Mouse (Mus musculus): ENCODE data around the gene Iqca. TPM values are rescaled to one million over a fixed set of nuclear protein-coding genes. Genes with fewer than 3 reads are reported as not detected.

The Iqca gene
- polyA plus RNA-seq, 1 experiment from 2014 or later: 0.35 TPM

GRCm38 (mm10) chr1:90092816-90093493 is 60.2 kb downstream of the Iqca start:
- Histone ChIP-seq H3K9me3 (no peaks in the 10 kb centered on the region), H3K4me1 (replicated peaks) (peaks cover 5% of the 10 kb centered on the region; the same call in 1 of the 2 replicates), H3K27ac (no peak overlapping the region), H3K36me3 (no peaks in the 10 kb centered on the region), H3K4me3 (replicated peaks) (no peak overlapping the region), H3K27me3 (peaks cover 7% of the 10 kb centered on the region), H3K4me2 (replicated peaks) (no peak overlapping the region), H3K9ac (replicated peaks) (no peak overlapping the region)
- ATAC-seq: no peak
- 86% methylated on average over 10 of the region's 10 CpGs for WGBS

- no peak overlapping the region for H3K27ac ChIP-seq
- 46% methylated on average over 6 of the region's 6 CpGs for WGBS
- no peaks in the 10 kb centered on the region for H3K36me3 ChIP-seq
- peaks cover 7% of the 10 kb centered on the region for H3K27me3 ChIP-seq
- no peak overlapping the region for H3K9ac ChIP-seq (replicated peaks)
- no peaks in the 10 kb centered on the region for H3K9me3 ChIP-seq
- no peak for ATAC-seq
- H3K4me1 ChIP-seq (replicated peaks): peaks cover 30% of the 10 kb centered on the region
- H3K4me2 ChIP-seq (replicated peaks): no peak overlapping the region
- no peak overlapping the region for H3K4me3 ChIP-seq (replicated peaks)
Observed at GRCm38 (mm10) chr1:90088192-90088990, 64.8 kb downstream of the Iqca start.

DNA sequence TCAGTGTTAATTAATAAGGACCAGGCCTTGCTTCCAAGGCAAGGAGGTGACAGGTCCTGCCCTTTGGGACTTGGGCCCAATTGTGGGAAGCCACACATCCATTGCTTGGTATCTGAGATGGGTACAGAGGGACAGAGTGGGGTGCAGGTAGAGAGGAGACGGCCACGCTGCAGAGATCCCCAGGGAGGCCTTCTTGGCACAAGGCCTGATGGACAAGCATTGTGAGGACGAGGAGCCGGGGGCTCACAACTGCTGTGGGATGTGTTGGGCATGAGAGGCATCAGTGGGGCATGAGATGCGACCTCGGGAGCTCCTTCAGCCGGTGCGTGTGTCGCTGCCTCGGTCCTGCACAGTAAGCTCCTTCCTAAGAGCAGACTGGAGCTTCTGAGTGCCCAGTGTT is 66.7 kb downstream of the Iqca start:
- 54% methylated on average over 10 of the region's 10 CpGs for WGBS
- Histone ChIP-seq H3K4me3 (replicated peaks) (no peak overlapping the region), H3K27ac (peak overlapping the region; percentile 51), H3K4me2 (replicated peaks) (no peak overlapping the region), H3K4me1 (replicated peaks) (peaks cover 30% of the 10 kb centered on the region), H3K9ac (replicated peaks) (no peak overlapping the region), H3K27me3 (0 out of 2 replicates have a peak, but pooled peaks cover 3% of the 10 kb centered on the region), H3K9me3 (no peaks in the 10 kb centered on the region), H3K36me3 (no peaks in the 10 kb centered on the region)
- 0 out of 2 replicates have a peak, but pooled peaks have one; percentile 10 for ATAC-seq

- 19% methylated on average over 6 of the region's 6 CpGs for WGBS
- Histone ChIP-seq H3K36me3 (no peaks in the 10 kb centered on the region), H3K4me3 (replicated peaks) (no peak overlapping the region), H3K4me1 (replicated peaks) (peaks cover 30% of the 10 kb centered on the region), H3K27me3 (0 out of 2 replicates have a peak, but pooled peaks cover 3% of the 10 kb centered on the region), H3K9me3 (no peaks in the 10 kb centered on the region), H3K4me2 (replicated peaks) (no peak overlapping the region), H3K27ac (peak overlapping the region; percentile 10), H3K9ac (replicated peaks) (no peak overlapping the region)
- peak; percentile 78 for ATAC-seq
Observed at GRCm38 (mm10) chr1:90085526-90086157, 67.6 kb downstream of the Iqca start.

- Histone ChIP-seq H3K9me3 (no peaks in the 10 kb centered on the region), H3K9ac (replicated peaks) (no peak overlapping the region), H3K27ac (no peak overlapping the region), H3K4me2 (replicated peaks) (no peak overlapping the region), H3K4me3 (replicated peaks) (no peak overlapping the region), H3K4me1 (replicated peaks) (no peaks in the 10 kb centered on the region), H3K27me3 (no peaks in the 10 kb centered on the region), H3K36me3 (no peaks in the 10 kb centered on the region)
- ATAC-seq: no peak
- 81% methylated on average over 2 of the region's 2 CpGs for WGBS
Observed at GRCm38 (mm10) chr1:90076291-90076690, 76.9 kb downstream of the Iqca start.

GRCm38 (mm10) chr1:90074779-90075178 is 78.4 kb downstream of the Iqca start:
- H3K27ac ChIP-seq: no peak overlapping the region
- no peak overlapping the region for H3K4me3 ChIP-seq (replicated peaks)
- WGBS: 61% methylated on average over 5 of the region's 5 CpGs
- no peaks in the 10 kb centered on the region for H3K4me1 ChIP-seq (replicated peaks)
- H3K27me3 ChIP-seq: no peaks in the 10 kb centered on the region
- H3K9ac ChIP-seq (replicated peaks): no peak overlapping the region
- ATAC-seq: no peak
- no peaks in the 10 kb centered on the region for H3K9me3 ChIP-seq
- H3K4me2 ChIP-seq (replicated peaks): no peak overlapping the region
- no peaks in the 10 kb centered on the region for H3K36me3 ChIP-seq

DNA sequence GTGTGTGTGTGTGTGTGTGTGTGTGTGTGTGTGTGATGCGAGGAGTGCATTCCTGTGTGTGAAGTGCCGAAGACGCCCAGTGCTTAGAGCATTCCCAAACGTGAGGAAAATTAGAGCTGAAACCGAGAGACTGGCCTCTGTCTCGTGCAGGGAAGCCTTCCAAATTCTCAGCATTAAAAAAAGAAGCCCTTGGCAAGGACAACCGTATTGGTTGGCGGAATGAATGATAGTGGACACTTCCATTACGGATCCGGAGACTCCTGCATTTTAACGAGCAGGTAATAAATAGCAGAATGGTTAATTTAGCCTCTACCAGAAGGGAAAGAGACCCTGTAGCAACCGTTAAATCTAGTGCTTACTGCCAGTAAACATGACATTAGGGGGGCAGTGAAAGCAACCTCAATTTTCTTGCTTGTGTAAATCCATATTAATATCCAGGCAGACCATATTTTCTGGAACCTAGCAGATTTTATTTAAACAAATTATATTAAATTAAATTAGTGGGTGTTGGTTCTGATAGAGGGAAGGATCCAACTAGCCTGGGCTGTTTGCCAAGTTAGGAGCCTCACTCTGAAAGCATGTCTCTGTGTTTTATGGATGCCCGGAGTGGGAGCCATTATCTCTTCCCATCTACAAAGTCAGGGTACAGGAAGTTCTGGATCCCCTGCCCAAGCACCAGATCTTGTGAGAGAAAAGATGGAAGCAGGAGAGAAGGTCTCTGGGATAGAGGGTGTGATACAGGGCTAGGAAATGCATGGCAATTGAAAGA is 81.2 kb downstream of the Iqca start:
- ATAC-seq: no peak
- no peak overlapping the region for H3K4me3 ChIP-seq (replicated peaks)
- WGBS: 80% methylated on average over 13 of the region's 13 CpGs
- H3K4me1 ChIP-seq (replicated peaks): no peaks in the 10 kb centered on the region
- H3K4me2 ChIP-seq (replicated peaks): no peak overlapping the region
- H3K9me3 ChIP-seq: no peaks in the 10 kb centered on the region
- no peaks in the 10 kb centered on the region for H3K36me3 ChIP-seq
- no peak overlapping the region for H3K9ac ChIP-seq (replicated peaks)
- no peak overlapping the region for H3K27ac ChIP-seq
- H3K27me3 ChIP-seq: no peaks in the 10 kb centered on the region

DNA sequence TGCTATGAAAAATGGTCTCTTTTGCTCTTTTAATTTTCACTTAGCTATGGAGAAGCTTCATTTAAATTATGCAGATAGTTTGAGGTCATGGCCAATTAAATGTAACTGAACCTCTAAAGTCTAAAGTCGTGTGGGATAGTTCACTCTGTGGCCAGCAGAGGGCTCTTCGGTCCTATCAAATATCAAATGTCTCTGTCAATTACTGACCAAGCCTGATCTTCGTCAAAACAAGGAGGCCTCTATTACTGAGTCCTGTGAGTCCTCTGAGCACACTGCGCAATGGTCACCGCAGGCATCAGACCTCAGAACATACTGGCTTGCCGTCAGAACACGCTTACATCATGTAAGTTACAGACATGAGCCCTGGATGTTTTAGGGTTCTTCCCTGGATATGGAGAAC is 92.6 kb downstream of the Iqca start:
- H3K4me3 ChIP-seq (replicated peaks): no peak overlapping the region
- H3K9me3 ChIP-seq: no peaks in the 10 kb centered on the region
- no peak overlapping the region for H3K27ac ChIP-seq
- H3K4me1 ChIP-seq (replicated peaks): no peaks in the 10 kb centered on the region
- no peak overlapping the region for H3K9ac ChIP-seq (replicated peaks)
- WGBS: 21% methylated on average over 7 of the region's 7 CpGs
- peak; percentile 86 for ATAC-seq
- H3K36me3 ChIP-seq: no peaks in the 10 kb centered on the region
- H3K4me2 ChIP-seq (replicated peaks): no peak overlapping the region
- H3K27me3 ChIP-seq: 0 out of 2 replicates have a peak, but pooled peaks cover 2% of the 10 kb centered on the region

DNA sequence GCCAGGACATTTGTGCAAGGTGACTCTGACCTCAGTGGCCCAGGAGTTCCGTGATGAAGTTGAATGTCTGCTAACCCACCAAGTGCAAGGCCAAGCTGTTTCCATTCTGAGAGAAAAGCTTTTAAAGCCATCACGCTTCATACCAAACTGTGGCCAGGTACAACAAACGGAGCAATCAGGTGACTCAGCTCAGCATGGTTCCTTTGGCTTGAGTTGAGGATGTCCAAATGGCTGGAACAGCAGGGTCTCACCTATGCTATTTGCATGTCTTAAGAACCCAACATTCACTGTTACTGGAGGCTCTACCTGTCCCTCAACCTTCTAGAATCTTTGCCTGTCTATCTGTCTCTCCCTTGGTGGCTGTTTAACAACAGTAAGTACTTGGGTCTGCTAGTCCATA is 93.1 kb downstream of the Iqca start:
- Histone ChIP-seq H3K27me3 (0 out of 2 replicates have a peak, but pooled peaks cover 2% of the 10 kb centered on the region), H3K27ac (no peak overlapping the region), H3K36me3 (no peaks in the 10 kb centered on the region), H3K4me1 (replicated peaks) (no peaks in the 10 kb centered on the region), H3K4me2 (replicated peaks) (no peak overlapping the region), H3K4me3 (replicated peaks) (no peak overlapping the region), H3K9me3 (no peaks in the 10 kb centered on the region), H3K9ac (replicated peaks) (no peak overlapping the region)
- 55% methylated on average over 3 of the region's 3 CpGs for WGBS
- ATAC-seq: no peak

DNA sequence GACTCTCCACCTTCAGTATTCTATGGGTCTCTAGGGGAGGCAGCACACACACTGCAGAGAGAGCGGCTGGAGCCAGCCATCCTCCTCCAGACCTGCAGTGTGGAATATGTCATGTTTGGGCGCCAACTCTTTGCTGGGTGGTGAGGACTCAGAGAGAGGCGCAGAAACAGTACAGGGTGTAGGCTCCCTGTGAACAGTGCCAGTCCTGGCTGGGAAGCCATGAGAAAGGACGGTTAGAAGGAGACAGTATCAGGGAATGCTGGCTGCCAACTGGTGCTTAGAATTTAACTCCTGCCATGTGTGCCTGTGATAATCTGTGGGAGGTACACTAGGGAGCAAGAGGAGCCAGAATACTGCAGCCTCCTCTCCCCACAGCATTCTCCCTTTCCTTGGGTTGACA is 98.2 kb downstream of the Iqca start:
- Histone ChIP-seq H3K9me3 (no peaks in the 10 kb centered on the region), H3K4me2 (replicated peaks) (no peak overlapping the region), H3K9ac (replicated peaks) (no peak overlapping the region), H3K36me3 (no peaks in the 10 kb centered on the region), H3K4me1 (replicated peaks) (peaks cover 7% of the 10 kb centered on the region; the same call in 1 of the 2 replicates), H3K4me3 (replicated peaks) (no peak overlapping the region), H3K27me3 (0 out of 2 replicates have a peak, but pooled peaks cover 2% of the 10 kb centered on the region), H3K27ac (no peak overlapping the region)
- ATAC-seq: no peak
- WGBS: 89% methylated on average over 4 of the region's 4 CpGs

DNA sequence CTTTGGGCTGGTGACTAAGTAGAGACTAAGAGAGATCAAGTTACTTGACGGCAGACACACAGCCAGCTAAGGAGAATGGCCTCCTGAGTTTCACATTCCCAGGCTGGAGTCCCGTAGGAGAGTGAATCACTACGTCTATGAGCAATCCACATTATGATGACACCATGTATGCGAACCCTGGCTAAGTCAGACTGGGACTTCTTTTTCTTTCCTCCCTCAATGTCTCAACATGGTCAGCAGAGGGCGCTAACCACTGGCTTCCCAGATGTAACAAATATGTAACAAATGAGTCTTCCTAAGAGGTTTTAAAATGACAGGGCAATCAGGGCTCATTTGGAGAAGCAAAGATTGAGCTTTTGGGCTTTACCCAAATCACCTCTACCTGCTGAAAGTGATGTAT is 101.9 kb downstream of the Iqca start:
- Histone ChIP-seq H3K9me3 (no peaks in the 10 kb centered on the region), H3K4me2 (replicated peaks) (no peak overlapping the region)
- 34% methylated on average over 5 of the region's 5 CpGs for WGBS

More for the DNA sequence above, 101.9 kb downstream of the Iqca start:
- Histone ChIP-seq H3K4me3 (replicated peaks) (no peak overlapping the region), H3K27ac (no peak overlapping the region), H3K36me3 (no peaks in the 10 kb centered on the region), H3K27me3 (no peaks in the 10 kb centered on the region), H3K4me1 (replicated peaks) (peaks cover 11% of the 10 kb centered on the region), H3K9ac (replicated peaks) (no peak overlapping the region)
- no peak for ATAC-seq

All from midbrain, embryonic 13.5 days (tissue).